Mouse (Mus musculus) C2C12 (cell line): Measurements from ENCODE around the gene Epb41l5.

Source experiments
- CTCF ChIP-seq: IDR thresholded peaks from one replicate; pipeline ENCODE4 v1.5.1; 2011; ENCODE audit not compliant: control insufficient read depth, insufficient read depth, insufficient read length
- FOSL1 ChIP-seq: IDR thresholded peaks from one replicate; pipeline ENCODE4 v1.8.0; 2011; ENCODE audit warnings: mild to moderate bottlenecking, low read length; ENCODE audit not compliant: poor library complexity, insufficient read depth, severe bottlenecking
- MAX ChIP-seq: IDR thresholded peaks from one replicate; pipeline ENCODE4 v1.6.1; 2011; ENCODE audit warnings: mild to moderate bottlenecking, control low read depth

DNA sequence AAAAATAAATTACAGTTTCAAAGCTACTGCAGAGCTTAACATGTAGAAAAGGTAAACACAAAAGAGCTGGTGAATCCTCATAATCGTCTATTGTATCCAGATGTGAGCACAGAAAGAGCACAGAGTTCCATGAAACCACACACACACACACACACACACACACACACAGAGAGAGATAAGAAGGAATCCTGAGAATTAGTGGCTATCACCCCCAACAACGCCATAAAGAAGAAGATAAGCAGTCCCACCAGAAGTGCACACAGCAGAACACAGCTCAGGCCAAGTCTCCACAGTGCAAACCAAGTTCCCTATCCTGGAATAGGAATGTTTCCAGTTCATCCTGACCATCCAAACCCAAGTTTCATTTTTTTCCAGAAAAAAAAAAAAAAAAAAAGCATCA is 103.6 kb downstream of the Epb41l5 start:
- TF ChIP-seq CTCF (no peak), MAX (no peak), FOSL1 (no peak)
